8 mouse cellular contexts compared by ENCODE assay signal in the genomic region with DNA sequence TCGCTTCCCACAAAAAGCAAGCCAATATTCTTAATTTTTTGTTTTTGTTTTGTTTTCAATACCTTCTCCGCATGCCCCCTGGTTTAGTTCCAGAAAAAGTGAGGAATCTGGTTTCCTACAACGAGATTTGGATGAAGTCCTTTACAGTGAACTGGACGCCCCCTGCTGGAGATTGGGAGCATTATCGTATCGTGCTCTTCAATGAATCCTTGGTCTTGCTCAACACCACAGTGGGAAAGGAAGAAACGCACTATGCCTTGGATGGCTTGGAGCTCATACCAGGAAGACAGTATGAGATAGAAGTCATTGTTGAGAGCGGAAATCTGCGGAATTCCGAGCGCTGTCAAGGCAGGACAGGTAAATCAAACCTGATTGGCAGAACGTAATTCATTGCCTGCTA. TPM values are rescaled to one million over a fixed set of nuclear protein-coding genes. Genes with fewer than 3 reads are reported as not detected.
DNase-seq lines count a peak whose midpoint lies in the region; ATAC-seq and TF ChIP-seq lines count a peak whose summit lies in the region.

No protein-coding gene starts in this region.

- no peak overlapping the region for H3K9ac ChIP-seq in heart, embryonic 11.5 days (ENCODE audit: low read depth, low read length)
- no peak overlapping the region for H3K9ac ChIP-seq in hindbrain, embryonic 16.5 days (ENCODE audit: low read depth, low read length)

- no peaks in the 10 kb centered on the region for H3K27me3 ChIP-seq in heart, embryonic 11.5 days (ENCODE audit: control insufficient read depth, insufficient read depth, low read length)
- H3K27me3 ChIP-seq in cerebellum, adult 2 months (ENCODE audit: control insufficient read depth, insufficient read depth, low read length) = no peaks in the 10 kb centered on the region
- H3K27me3 ChIP-seq in hindbrain, embryonic 16.5 days (replicated peaks; ENCODE audit: control insufficient read depth, insufficient read depth, low read length) = no peaks in the 10 kb centered on the region

- no peak for TF ChIP-seq POLR2A in cerebellum, adult 2 months (IDR thresholded peaks at IDR 0.05; ENCODE audit: borderline replicate concordance, insufficient read depth, low read length)

- peak; percentile 67; the same call in 1 of the 2 replicates for TF ChIP-seq CTCF in cerebellum, adult 2 months (IDR thresholded peaks at IDR 0.05; ENCODE audit: borderline replicate concordance, insufficient read depth, low read depth, low read length)

- no peak overlapping the region for H3K4me3 ChIP-seq in heart, embryonic 11.5 days (ENCODE audit: low read depth, low read length)
- H3K4me3 ChIP-seq in cerebellum, adult 2 months (replicated peaks; ENCODE audit: insufficient read depth, low read depth, low read length) = no peak overlapping the region
- H3K4me3 ChIP-seq in hindbrain, embryonic 16.5 days (ENCODE audit: low read length) = no peak overlapping the region

- H3K4me2 ChIP-seq in heart, embryonic 11.5 days = no peak overlapping the region
- peak overlapping the region; percentile 40 for H3K4me2 ChIP-seq in hindbrain, embryonic 16.5 days (ENCODE audit: low read length)

- no peak for ATAC-seq in heart, embryonic 11.5 days (replicated peaks; ENCODE audit: insufficient number of reproducible peaks, low FRiP score, low TSS enrichment)
- peak; percentile 97 for ATAC-seq in frontal cortex, adult (ENCODE audit: low TSS enrichment)
- peak; percentile 74; the same call in 1 of the 2 replicates for ATAC-seq in hindbrain, embryonic 16.5 days

- DNase-seq in heart, adult 11 months = peak; percentile 92
- DNase-seq in cerebellum, adult 2 months = peak; percentile 64 to 71
- DNase-seq in layer of hippocampus, postnatal 36 days = peak; percentile 64 to 75
- peak; percentile 62 to 77 for DNase-seq in lung, postnatal 4 days
- peak; percentile 29 to 74 for DNase-seq in spleen, postnatal 4 days (ENCODE audit: low spot score in 2 of 2)

- 19% methylated on average over 12 of the region's 12 CpGs for WGBS in heart, embryonic 11.5 days (ENCODE audit: insufficient replicate concordance)
- WGBS in cerebellum, adult 2 months = 18% methylated on average over 12 of the region's 12 CpGs
- WGBS in hindbrain, embryonic 16.5 days = 19% methylated on average over 12 of the region's 12 CpGs

- H3K36me3 ChIP-seq in heart, embryonic 11.5 days (ENCODE audit: control insufficient read depth, insufficient read depth, low read length) = no peaks in the 10 kb centered on the region
- no peaks in the 10 kb centered on the region for H3K36me3 ChIP-seq in hindbrain, embryonic 16.5 days (ENCODE audit: control insufficient read depth, insufficient read depth, low read length)

- no peak overlapping the region for H3K27ac ChIP-seq in heart, embryonic 11.5 days (ENCODE audit: low read depth, low read length)
- no peak overlapping the region for H3K27ac ChIP-seq in cerebellum, adult 2 months (ENCODE audit: insufficient read depth, low read length)
- no peak overlapping the region for H3K27ac ChIP-seq in hindbrain, embryonic 16.5 days (ENCODE audit: low read depth, low read length)

- no peaks in the 10 kb centered on the region for H3K4me1 ChIP-seq in heart, embryonic 11.5 days (ENCODE audit: control insufficient read depth, insufficient read depth, low read length)
- H3K4me1 ChIP-seq in cerebellum, adult 2 months (ENCODE audit: control insufficient read depth, insufficient read depth, low read length) = no peaks in the 10 kb centered on the region
- H3K4me1 ChIP-seq in hindbrain, embryonic 16.5 days (ENCODE audit: control insufficient read depth, insufficient read depth, low read depth, low read length) = peaks cover 2% of the 10 kb centered on the region; the same call in 1 of the 2 replicates

- H3K9me3 ChIP-seq in heart, embryonic 11.5 days (replicated peaks; ENCODE audit: control insufficient read depth, low read length) = no peaks in the 10 kb centered on the region
- H3K9me3 ChIP-seq in hindbrain, embryonic 16.5 days (ENCODE audit: control insufficient read depth, low read length) = no peaks in the 10 kb centered on the region

RNA-seq across cellular contexts. Expression of a gene that starts 43.9 kb away (rescaled TPM):
- polyA plus RNA-seq in heart, embryonic 11.5 days (2014; fragmentation: Nextera tagmentation; extraction: Ambion mirVana) = 8.3 and 9.1 TPM in 2 replicates
- polyA plus RNA-seq in cerebellum, adult 2 months (2012; rRNA removed) = 8.3 and 8.4 TPM in 2 replicates
- 3.4 and 4.0 TPM in 2 replicates for polyA plus RNA-seq in hindbrain, embryonic 16.5 days (2015; fragmentation: Nextera tagmentation; extraction: Ambion mirVana)
- total RNA-seq in layer of hippocampus, postnatal 36 days (2021) = 10 to 100 TPM; 15.0 to 15.2 TPM
